Mouse (Mus musculus) pancreas, adult 10 weeks (tissue): ENCODE results near the gene Ibsp. TPM values are rescaled to one million over a fixed set of nuclear protein-coding genes. Genes with fewer than 3 reads are reported as not detected.

Source experiments
- polyA plus RNA-seq: library from polyadenylated mRNA; stranded (reverse); fragments of 350-450 nt; fragmentation: Illumina TruSeq; extraction: RNeasy Lipid Tissue Mini Kit (QIAGEN cat#74804); gene quantifications from one replicate; pipeline ENCODE4 v1.2.3, GENCODE M21; 2015; ENCODE audit warnings: low read depth, low replicate concordance; ENCODE audit not compliant: insufficient read depth

Ibsp gene
- polyA plus RNA-seq: not detected

DNA sequence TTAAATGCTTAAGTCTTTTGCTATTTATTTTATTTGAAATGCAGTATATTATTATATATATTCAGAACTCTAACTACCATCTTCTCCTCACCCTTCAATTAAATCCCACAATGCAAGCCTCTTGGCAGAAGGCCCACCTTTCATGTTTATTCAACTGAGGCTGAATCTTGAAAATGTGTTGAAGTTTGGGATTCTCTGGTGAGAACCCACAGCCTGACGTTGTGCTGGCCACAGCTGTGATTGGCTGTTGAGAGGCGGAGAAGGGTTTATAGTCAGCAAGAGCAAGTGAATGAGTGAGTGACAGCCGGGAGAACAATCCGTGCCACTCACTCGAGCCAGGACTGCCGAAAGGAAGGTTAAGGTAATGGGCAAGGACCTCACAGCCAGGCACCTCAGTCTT, at the start of gene Ibsp:
Ibsp (plus strand) TSS at position 178 of the 400 bp plus-strand sequence.

GRCm38 (mm10) chr5:104325029-104325428, 26.1 kb downstream of the Ibsp start, which contains the start of gene Mepe:
TSS of gene Mepe (plus strand) at chr5:104325329.

Other genes starting within 250 kb of the Ibsp start
- not detected for gene Gm17660, start 221.6 kb upstream of the Ibsp start, polyA plus RNA-seq
- gene Sparcl1, start 185.4 kb upstream of the Ibsp start, polyA plus RNA-seq: 70.3 TPM
- gene Dspp, start 128.5 kb upstream of the Ibsp start, polyA plus RNA-seq: not detected
- not detected for gene Dmp1, start 96.6 kb upstream of the Ibsp start, polyA plus RNA-seq
- not detected for gene Mepe, start 26.2 kb downstream of the Ibsp start, polyA plus RNA-seq
- gene Spp1, start 135.9 kb downstream of the Ibsp start, polyA plus RNA-seq: 155 TPM
- gene Pkd2, start 160.3 kb downstream of the Ibsp start, polyA plus RNA-seq: 13.1 TPM
- gene BC005561, start 209.2 kb downstream of the Ibsp start, polyA plus RNA-seq: 2.5 TPM